Mouse (Mus musculus) adrenal gland, postnatal 36 days (tissue): Measurements from ENCODE around the gene Jam3. TPM values are rescaled to one million over a fixed set of nuclear protein-coding genes. Genes with fewer than 3 reads are reported as not detected.

Experiments used
- total RNA-seq, 2 experiments: library from RNA; stranded (reverse); gene quantifications; 2 replicates each; pipeline ENCODE4 v1.2.3; 2021

Jam3 gene
- total RNA-seq, 2 experiments from 2014 or later: 37.9 to 43.2 TPM

Other genes with a start within 250 kb of the Jam3 start
- gene Gm1110, start 232.3 kb downstream of the Jam3 start, total RNA-seq: not detected
- 10 to 100 TPM; 61.9 to 80.1 TPM for gene Acad8, start 155.9 kb downstream of the Jam3 start, total RNA-seq
- 10 to 100 TPM; 40.7 to 45.8 TPM for gene Thyn1, start 155.7 kb downstream of the Jam3 start, total RNA-seq
- gene Vps26b, start 125.4 kb downstream of the Jam3 start, total RNA-seq: 10 to 100 TPM; 35.8 to 41.2 TPM
- gene Ncapd3, start 125.2 kb downstream of the Jam3 start, total RNA-seq: 10 to 100 TPM; 14.1 to 14.5 TPM
- 1 to 10 TPM; 4.0 to 6.0 TPM for gene Igsf9b, start 143.8 kb upstream of the Jam3 start, total RNA-seq
- not detected for gene Spata19, start 241.4 kb upstream of the Jam3 start, total RNA-seq